Mouse (Mus musculus): ENCODE data around the gene Ttc25. TPM values are rescaled to one million over a fixed set of nuclear protein-coding genes. Genes with fewer than 3 reads are reported as not detected.
"Not testable (repeated sequence)": the region's sequence is repeated elsewhere in the genome, so short reads cannot be mapped to it uniquely, and the experiment has no call there.

Ttc25 gene
- total RNA-seq, 2 experiments from 2014 or later = 2.2 TPM

DNA sequence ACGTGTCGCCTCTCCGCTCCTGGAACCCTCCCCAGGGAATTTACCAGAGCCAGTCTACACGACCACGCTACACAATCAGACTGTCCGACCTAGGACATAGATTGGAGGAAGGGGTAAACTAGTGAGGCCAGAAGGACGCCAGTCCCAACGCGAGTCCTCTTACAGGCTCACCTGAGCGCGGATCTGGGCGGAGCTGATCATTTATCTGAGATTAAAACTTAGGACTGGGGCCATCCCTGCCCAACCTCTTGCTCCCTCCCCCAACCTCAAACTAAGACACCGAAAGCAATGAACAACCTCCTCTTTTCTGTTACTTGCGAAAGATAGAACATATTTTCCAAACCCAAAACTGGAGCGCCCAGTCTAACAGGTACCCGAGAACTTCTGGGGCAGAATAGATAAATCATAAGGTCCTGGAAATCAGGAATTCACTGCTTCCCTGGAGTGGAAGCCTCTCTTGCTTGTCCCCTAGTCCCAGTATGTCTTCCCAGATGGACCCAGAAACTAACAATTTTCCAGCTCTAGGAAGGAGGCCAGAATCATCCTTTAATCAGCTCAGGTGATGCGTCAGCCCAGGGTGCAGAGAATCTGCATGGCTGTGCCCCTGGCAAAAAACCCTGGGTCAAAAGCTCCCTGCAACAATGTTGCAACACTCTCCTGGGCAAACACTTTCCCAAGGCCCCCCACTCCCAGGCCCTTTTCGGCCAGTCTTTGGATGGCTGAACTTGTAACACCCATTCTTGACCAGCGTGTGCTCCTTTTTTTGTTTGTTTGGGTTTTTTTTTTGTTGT lies 16.8 kb upstream of the Ttc25 start:
- no peak for DNase-seq (ENCODE audit: low spot score in 2 of 2)

DNA sequence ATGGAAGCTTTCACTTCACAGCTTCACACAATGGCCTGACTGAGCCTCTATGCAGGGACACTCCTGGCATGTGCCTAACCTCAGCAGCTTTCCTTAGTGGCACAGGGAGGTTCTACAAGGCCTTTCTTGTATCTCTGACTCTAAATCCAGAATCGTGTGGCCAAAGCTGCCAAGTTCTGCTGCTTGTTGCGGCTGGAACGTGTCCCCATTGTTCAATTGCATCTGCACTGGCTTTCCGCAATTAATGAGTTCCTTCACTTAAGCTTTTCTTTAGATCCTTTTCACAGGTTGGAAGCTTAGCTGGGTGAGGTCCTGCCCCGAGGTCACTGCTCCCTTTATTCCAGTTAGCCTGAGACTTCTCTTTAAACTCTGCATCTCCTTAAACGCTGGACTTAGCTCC lies 11.5 kb upstream of the Ttc25 start:
- no peak for DNase-seq (ENCODE audit: low spot score in 2 of 2)

DNA sequence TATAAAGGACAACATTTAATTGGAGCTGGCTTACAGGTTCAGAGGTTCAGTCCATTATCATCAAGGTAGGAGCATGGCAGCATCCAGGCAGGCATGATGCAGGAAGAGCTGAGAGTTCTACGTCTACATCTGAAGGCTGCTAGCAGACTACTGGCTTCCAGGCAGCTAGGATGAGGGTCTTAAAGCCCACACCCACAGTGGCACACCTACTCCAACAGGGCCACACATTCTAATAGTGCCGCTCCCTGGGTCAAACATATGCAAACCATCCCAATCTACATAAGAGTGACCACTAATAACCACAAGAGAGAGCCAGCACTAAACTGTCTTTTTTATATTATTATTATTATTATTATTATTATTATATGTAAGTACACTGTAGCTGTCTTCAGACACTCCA lies 11.0 kb upstream of the Ttc25 start:
- DNase-seq (ENCODE audit: low spot score in 2 of 2) = not testable (repeated sequence)

DNA sequence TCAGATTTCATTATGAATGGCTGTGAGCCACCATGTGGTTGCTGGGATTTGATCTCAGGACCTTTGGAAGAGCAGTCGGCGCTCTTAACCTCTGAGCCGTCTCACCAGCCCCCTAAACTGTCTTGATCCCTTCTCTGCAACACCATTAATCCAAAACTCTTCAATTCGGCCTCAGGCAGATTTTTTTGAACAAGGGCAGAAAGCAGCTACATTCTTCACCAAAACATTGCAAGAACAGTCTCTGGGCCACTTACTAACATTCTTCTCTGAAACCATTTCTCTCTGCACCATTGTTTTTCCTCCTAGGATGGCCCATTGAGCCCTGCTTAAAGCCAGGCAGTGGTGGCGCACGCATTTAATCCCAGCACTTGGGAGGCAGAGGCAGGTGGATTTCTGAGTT lies 10.6 kb upstream of the Ttc25 start:
- DNase-seq (ENCODE audit: low spot score in 2 of 2) = not testable (repeated sequence)

DNA sequence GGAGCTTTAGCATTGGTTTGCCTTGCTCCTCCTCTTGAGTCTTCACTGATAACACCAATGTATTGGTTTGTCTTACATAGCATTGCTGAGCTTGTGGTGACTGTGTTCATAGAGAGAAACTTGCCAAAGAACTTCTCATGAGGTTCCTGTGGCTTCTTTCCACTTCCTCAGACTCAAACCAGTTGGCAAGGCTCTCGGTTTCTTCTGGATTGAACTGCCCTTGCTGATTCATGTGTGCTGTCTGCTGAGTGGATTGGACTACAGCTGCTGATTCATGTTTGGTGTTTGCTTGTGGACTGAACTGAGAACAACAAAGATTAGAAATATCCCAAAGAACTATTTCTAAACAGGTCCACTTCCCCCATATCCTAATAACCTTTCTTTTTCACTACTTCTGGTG lies 9.4 kb upstream of the Ttc25 start:
- DNase-seq (ENCODE audit: low spot score in 2 of 2) = no peak

DNA sequence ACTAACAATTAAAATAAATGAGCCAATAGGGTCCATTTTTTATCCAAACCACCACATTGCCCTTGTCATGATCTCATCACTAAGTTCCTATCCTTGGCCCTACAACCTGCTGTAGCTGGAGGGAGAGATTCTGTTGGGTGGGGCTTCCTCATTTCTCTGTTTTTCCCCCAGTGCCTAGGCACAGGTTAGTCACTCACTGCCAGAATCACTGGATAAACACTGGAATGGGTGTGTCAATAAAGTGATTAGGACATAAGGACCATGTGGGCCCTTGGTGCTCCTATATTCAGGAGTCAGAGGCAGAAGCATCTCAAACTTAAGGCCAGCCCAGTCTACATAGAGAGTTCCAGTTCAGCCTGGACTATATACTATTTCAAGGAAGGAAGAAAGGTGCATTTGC lies 8.9 kb upstream of the Ttc25 start:
- DNase-seq (ENCODE audit: low spot score in 2 of 2) = no peak

DNA sequence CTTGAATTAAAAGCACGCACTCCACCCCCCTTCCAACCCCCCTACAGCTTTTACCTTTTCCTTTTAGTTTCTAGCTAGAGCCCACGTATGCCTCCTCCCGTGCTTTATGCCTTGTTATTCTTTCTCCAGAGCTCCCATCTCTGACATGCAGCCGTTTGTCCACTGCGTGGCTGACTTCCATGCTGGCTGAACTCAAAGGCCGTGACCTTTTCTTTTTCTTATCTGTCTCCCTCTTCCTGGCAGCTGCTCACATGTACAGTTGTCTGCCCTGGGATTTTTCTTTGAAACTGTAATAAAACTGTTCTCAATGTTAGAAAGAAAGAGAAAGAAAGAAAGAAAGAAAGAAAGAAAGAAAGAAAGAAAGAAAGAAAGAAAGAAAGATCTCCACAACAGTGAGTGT lies 4.4 kb upstream of the Ttc25 start:
- DNase-seq (ENCODE audit: low spot score in 2 of 2) = no peak

DNA sequence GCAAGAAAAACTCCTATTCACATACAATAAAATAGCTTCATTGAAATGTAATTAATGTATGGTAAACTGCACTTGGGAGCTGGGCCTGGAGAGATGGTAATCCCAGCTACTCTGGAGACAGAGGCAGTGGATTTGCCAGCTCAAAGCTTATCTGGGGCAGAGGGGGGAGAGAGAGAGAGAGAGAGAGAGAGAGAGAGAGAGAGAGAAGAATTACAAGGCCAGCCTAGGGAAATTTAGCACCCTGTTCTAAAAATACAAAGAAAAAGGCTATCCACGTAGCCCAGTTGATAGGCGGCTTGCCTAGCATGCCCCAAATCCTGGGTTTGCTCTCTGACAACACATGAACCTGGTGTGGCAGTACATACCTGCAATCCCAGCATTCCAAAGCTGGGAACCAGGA lies 3.8 kb upstream of the Ttc25 start:
- DNase-seq (ENCODE audit: low spot score in 2 of 2) = no peak

DNA sequence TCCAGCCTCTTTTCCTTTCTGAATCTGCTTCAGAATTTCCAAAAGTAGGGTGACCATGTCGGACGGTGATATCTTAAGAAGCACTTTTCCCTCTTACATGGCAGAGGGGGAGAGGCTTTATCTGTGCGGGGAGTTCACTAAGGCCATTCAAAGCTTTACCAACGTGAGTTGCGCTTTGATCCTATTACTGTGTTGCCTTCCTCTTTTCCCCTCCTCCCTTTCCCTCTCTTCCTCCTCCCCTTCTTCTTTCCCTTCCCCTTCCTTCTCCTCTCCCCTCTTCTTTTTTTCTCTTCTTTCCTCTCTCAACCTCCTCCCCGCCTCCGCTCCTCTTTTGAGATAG lies 309 bp downstream of the Ttc25 start:
- DNase-seq (ENCODE audit: low spot score in 2 of 2) = no peak

DNA sequence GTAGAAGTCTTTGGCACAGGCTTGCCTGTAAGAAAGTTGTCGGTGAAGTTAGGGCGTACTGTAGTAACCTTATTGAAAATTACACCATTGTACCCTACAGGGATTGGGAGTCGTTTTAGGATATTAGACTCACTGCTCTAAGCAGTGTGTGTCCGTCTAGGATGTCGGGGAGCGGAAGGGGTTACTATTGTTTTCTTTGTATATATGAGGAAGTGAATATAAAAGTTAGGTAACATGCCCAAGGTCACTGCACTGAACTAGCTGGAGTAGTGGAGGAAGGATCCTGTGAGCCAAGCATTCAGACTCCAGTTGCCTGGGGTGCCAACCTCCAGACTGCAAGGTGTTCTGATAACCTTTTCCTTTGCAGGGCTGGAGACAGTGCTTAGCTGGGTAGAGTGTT lies 1.5 kb downstream of the Ttc25 start:
- DNase-seq (ENCODE audit: low spot score in 2 of 2) = no peak

DNA sequence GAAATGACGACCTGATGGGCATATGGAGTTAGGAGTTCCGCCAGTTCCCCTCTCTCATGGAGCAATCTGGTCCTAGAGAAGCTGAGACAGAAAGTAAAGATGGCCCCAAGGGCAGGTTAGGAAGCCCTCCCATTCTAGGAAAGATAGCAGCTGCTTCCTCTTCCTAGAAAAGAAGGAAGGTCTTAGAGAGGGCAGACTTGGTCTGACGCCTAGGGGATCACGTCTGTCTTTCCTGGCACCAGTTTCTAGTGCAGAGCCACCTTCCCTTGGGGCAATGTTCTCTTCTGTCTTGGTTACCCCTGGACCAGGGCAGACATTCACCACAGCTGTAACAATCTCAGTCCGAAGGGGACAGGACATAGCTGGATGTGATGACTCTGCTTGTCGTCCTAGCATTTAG lies 2.7 kb downstream of the Ttc25 start:
- DNase-seq (ENCODE audit: low spot score in 2 of 2) = no peak

DNA sequence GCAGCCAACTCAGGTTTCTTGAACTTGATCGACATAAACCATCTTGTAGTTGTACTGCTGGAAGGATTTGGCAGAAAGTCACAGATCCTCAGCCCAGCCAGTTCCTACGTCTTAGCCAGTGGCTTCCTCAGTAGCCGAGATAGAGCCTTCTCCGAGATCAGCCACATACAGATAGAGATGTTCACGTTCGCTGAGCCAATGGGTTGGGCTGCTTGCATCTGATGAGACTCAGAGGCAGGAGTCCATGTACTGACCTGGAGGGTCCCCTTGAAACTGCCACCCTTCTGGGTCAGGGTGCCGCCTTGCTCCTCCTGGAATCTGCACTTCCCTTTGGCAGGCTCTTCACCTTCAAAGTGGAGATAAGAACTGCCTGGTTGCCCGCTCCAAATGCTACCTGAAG lies 4.1 kb downstream of the Ttc25 start:
- DNase-seq (ENCODE audit: low spot score in 2 of 2) = no peak

DNA sequence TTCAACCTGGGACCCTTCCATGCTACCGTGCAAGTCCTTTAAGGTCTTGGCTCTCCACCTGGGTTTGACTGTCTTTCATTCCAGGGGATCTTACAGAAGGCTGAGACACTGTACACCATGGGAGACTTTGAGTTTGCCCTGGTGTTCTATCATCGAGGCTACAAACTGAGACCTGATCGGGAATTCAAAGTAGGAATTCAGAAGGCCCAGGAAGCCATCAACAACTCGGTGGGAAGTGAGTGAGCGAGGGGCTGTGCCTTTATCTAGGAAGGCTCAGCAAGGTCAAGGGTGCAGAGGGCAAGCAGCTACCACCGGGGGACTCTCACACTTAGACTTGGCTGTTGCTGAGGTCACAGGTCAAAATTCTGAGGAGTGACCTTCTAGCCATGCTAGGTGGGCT lies 4.7 kb downstream of the Ttc25 start:
- no peak for DNase-seq (ENCODE audit: low spot score in 2 of 2)

DNA sequence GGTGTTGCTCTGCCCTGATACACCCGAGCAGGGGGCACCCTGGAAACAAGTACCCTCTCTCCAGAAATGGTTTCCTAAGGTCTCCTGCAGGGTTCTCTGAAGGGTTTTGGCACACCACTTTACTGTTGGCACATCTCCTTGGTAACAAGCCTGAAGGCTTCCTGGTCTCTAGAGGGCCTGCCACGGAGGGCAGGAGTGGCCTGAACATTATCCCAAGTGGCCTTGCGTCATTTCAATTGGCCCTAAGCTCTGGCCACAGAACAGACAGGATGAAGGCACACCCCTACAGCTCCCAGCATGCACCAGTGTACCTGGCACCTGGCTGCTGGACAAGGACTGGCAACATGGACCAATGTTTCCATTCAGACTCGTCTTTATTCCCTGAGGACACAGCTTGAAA lies 7.4 kb downstream of the Ttc25 start:
- DNase-seq (ENCODE audit: low spot score in 2 of 2) = no peak

DNA sequence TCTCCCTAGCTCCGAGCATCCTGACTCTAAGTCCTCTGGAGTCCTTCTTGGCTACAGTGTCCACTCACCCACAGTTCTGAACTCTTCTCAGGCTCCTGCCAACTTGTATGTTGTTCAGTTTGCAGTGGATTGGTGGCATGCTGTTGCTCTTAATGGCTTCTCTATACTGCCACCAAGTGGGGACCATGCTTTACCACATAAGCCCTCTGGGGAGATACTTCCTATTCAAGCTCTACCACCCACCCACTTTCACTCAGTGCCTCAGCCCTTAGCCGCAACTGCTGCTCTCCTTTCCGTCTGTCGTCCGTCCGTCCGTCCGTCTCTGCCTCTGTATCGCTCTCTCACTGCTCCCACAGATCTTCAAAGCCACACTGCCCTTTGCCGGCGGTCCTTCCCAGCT lies 10.2 kb downstream of the Ttc25 start:
- DNase-seq (ENCODE audit: low spot score in 2 of 2) = peak in 1 of 2 experiments; percentile 47

DNA sequence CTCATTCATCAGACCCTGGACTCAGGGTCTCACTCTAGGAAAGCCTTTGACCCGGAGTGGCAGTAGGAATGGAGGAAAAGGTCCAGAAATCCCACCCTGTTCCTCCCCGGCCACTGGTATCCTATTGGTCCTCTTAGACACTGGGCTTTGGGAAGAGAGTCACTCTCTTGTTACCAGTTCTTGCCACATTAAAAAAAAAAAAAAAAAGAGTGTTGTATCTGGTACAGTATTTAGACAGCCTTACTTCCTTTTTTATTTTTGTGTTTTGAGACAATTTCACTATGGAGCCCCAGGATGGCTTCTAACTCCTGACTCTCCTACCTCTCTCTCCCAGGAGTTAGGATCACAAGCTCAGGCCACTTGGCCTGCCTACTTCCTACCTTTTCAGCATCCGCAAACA lies 12.2 kb downstream of the Ttc25 start:
- DNase-seq (ENCODE audit: low spot score in 2 of 2) = no peak

DNA sequence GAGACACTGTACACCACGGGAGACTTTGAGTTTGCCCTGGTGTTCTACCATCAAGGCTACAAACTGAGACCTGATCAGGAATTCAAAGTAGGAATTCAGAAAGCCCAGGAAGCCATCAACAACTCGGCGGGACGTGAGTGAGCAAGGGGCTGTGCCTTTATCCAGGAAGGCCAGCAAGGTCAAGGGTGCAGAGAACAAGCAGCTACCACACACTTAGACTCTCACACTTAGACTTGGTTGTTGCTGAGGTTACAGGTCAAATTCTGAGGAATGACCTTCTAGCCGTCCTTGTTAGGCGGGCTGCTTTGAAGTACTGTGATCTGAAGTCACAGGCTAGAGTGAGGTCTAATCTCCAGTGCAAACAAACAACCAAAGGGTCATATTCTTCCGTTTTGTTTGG lies 14.1 kb downstream of the Ttc25 start:
- no peak for DNase-seq (ENCODE audit: low spot score in 2 of 2)

DNA sequence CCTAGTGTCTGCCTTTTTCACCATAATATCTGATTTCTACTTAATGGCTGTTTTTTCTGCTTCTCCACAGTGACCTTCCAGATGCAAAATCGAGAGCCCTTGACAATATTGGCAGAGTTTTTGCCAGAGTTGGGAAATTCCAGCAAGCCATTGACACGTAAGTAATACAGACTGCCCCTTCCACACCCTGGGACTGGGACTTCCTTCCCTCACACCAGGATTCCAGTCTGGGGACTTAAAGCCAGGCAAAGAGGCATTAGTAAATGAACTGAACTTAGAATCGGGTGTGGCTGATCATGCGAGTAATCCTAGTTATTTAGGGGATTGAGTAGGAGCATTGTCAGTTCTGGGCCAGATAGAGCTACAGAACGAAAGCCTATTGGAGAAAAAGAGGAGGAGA lies 16.3 kb downstream of the Ttc25 start:
- no peak for DNase-seq (ENCODE audit: low spot score in 2 of 2)

DNA sequence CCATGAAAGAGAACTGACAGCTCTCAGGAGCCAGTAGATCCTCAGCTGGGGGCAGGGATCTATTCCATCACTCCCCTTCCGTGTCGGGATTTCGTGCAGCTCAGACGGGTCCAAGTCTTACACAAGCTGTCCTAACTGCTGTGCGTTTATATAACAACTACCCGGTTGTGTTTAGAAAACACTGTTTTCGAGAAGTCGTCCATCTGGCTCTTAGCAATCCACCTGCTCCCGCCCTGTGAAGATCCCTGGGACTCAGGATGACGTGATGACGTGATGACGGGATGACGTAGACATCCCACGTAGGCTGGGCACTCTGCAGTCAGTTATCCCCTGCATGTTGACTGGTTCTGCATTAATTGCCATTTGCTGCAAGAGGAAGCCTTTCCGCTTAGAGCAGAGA lies 18.9 kb downstream of the Ttc25 start:
- no peak for DNase-seq (ENCODE audit: low spot score in 2 of 2)

DNA sequence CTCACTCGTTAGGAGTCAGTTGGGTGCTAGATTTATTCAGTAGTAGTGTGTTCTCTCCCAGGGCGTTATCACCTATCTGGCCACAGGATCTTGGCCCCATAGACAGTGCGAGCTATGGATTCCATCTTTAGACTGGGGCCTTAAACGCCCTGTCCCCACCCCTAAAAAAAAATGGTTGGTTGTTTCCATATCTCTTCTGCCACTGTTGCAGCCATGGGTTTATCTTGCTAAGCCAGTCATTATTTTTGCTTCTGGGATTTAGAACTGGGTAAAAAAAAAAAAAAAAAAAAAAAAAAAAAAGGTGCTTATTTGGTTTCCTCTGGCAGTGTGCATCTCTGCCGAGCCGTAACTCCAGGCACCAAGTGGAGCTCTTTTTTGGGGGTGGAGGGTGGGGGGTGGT lies 19.3 kb downstream of the Ttc25 start:
- DNase-seq (ENCODE audit: low spot score in 2 of 2) = no peak

DNA sequence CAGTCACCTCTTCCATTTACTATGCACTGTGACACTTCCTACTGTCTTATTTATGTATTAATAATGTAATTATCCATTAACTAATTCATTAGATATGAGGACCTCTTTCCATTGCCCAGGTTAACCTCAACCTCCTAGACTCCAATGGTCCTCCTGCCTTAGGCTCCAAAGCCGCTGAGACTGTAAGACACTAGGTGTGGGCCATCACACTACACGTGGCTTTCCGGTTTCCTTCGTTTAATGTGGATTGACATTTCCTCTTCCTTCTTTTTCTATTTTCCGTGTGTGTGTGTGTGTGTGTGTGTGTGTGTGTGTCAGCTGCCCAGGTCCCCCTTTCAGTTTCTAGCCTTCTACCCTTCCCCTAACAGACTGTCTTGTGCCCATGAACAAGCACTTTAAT lies 21.8 kb downstream of the Ttc25 start:
- DNase-seq (ENCODE audit: low spot score in 2 of 2) = no peak

DNA sequence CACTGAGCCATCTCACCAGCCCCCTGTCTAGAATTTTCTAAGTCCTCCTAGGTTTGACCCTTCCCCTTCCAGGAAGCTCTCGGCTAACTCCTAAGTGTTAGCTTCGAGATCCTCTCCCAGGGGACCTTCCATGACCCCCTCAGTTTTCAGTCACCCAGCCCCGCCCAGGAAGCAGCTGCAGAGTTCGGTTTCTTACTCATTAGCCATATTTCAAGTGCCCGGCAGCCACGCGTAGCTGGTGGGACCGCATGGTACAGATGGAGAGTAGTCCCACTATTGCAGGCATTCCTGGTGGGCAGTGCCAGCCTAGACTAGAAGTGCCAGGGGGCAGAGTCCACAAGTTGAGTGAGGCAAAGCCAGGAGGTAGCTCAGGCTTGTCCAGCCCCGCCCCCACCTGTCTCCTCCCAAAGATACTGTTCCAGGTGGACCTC lies 22.4 kb downstream of the Ttc25 start:
- no peak for DNase-seq (ENCODE audit: low spot score in 2 of 2)

DNA sequence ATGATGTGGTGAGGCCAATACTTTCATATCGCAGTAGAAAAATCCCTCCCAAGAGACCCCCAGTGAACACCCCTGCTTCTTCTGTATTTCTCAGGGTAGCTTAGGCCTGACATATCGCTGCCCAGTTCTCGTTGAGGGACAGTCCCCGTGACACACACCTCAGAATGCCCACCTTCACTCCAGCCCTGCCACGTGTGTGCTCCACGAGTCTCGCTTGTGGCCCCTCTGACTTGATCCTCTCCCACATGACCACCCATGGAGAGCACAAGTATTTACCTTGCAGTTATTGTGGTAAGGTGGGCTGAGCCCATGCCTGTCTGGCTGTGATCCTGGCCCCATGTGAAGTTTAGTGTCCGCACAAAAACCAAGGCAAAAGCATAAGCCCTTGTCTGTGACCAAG lies 23.3 kb downstream of the Ttc25 start:
- no peak for DNase-seq (ENCODE audit: low spot score in 2 of 2)

DNA sequence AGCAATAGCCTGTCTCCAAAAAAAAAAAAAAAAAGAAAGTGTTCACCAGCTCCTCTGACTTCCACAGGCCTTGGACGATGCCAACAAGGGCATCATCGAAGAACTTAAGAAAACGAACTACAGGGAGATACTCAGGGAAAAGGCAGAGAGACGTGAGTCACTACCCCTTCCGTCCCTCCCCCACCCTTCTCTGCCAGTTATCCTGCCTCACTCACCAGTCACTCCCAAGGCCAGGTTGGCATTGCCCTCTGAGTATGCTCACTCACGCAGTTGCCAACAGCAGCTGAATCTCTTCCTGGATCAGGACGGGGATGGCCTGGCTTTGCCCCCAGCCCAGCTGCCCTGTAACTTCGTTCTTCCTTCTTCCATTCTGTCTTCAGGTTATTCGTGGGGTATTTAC lies 24.4 kb downstream of the Ttc25 start:
- peak in 1 of 2 experiments; percentile 47 for DNase-seq (ENCODE audit: low spot score in 2 of 2)
